Mouse (Mus musculus): ENCODE measurements at regions not wholly inside any gene's neighbourhood (a gene's known extent, or its start where the extent isn't known, plus 50 kb on each side); places are given as distances from the start of the nearest gene placed in this dataset.

DNA sequence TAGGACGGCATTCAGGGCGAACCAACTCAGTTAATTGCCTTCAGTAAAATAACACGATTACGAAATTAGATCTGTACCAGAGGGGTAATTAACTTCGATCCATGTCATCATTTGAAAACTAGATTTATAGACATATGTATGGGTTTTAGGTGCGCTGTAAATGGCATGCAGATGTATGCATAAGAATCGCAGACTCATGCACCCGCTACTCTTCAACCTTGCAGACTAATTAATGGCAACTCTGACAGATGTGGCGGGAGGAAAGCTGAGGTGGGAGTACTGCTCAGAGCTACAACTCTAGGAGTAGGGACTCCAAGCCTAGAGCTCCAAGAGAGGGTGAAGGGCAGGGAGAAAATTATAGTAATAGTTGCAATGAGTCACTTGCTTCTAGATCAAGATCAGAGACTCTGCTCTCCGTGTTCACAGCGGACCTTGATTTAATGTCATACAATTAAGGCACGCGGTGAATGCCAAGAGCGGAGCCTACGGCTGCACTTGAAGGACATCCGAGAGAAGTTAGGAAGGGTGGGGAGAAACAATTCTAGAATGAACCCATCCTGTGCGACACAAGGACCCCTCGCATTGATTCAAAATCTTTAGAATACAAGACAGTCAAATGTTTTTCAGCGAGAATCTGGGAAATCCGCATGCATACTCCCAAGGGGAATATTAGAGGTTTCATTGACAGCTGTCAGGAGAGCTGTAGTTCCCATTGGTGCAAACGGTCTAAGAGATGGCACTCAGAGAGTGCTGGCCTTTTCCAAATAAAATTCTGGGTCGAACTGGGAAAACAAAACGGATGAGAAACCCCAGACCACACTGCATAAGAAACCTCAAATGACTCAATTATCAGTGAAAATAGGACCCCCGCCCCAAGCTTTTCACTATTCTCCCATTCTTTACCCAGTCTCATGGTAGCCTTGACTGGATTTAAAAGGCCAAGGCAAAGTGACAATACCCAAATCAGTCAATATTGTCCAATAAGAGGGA lies 152.6 kb upstream of the Cypt12 start:
- DNase-seq (ENCODE audit: low read depth): no peak

DNA sequence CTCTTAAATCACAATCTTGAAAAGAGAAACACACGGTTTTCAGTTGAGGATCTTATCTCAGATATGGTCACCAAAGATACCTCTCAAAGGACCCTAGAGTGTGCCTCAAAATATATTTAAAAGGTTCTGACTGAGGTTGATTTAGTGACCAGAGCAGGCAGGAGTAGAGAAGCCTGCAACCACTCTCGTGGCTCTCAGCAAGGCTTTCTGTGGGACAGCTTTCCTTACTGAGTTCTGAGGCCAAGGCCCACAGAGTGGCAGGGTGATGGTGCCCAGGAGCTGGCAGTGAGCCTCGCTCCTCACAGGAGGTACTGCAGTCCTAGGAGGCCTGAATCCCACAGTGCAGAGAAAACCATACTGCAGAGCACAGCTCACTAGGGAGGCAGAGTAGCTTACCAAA lies 151.4 kb upstream of the Cypt12 start:
- DNase-seq (ENCODE audit: low read depth): no peak

- peak; percentile 49 for DNase-seq (ENCODE audit: low read depth)
Measured at GRCm38 (mm10) chr3:17798399-17798798, 149.8 kb upstream of the Cypt12 start.

- DNase-seq (ENCODE audit: low read depth): no peak
Measured at GRCm38 (mm10) chr3:17799120-17799519, 149.1 kb upstream of the Cypt12 start.

GRCm38 (mm10) chr3:17800810-17801209 lies 147.4 kb upstream of the Cypt12 start:
- no peak for DNase-seq (ENCODE audit: low read depth)

GRCm38 (mm10) chr3:17801479-17801878 lies 146.7 kb upstream of the Cypt12 start:
- no peak for DNase-seq (ENCODE audit: low read depth)

DNA sequence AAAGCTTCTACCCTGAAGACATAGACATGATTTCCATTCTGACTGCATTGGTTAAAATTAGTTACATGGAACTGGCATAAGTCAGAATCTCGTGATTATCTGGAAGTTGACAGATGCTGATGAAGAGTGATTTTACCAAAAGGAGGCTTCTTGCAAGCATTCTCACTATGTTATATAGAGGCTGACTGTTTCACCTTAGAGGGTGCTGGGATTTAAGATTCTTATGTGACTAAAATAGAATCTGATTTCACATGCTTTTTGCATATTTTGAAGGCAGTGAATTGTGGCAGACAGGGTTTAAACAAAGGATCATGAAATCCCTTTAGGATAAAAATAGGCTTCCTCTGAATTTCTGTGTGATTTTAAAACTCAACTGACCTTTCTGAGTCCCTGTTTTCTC lies 143.0 kb upstream of the Cypt12 start:
- DNase-seq (ENCODE audit: low read depth): no peak

GRCm38 (mm10) chr3:17811290-17811689 lies 136.9 kb upstream of the Cypt12 start:
- DNase-seq (ENCODE audit: low read depth): no peak

- no peak for DNase-seq (ENCODE audit: low read depth)
Measured at GRCm38 (mm10) chr3:17824201-17824600, 124.0 kb upstream of the Cypt12 start.

GRCm38 (mm10) chr3:17824662-17825061 lies 123.5 kb upstream of the Cypt12 start:
- DNase-seq (ENCODE audit: low read depth): peak; percentile 46

GRCm38 (mm10) chr3:17825254-17825890 lies 122.8 kb upstream of the Cypt12 start:
- DNase-seq (ENCODE audit: low read depth): no peak

GRCm38 (mm10) chr3:17834706-17835105 lies 113.5 kb upstream of the Cypt12 start:
- peak; percentile 54 for DNase-seq (ENCODE audit: low read depth)

- DNase-seq (ENCODE audit: low read depth): no peak
Measured at GRCm38 (mm10) chr3:17847609-17848008, 100.6 kb upstream of the Cypt12 start.

DNA sequence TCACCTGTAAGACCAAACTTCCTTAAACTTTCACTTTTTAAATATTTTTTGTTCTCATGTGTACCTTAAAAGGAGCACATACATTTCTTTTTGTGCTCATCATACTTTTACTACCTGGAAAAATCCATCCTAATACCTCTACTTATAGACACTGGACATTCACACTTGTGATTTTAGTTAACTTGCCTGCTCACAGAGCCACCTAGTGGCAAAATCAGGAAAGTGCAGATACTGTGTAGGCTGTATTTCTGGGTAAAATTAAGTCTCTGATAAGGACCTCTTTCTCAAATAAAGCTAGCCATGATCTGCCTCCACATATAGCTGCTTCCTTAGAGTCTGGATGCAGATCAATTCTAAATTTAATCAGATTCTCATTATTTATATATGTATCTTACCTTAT lies 100.0 kb upstream of the Cypt12 start:
- peak; percentile 49 for DNase-seq (ENCODE audit: low read depth)

- DNase-seq (ENCODE audit: low read depth): no peak
Measured at GRCm38 (mm10) chr3:17862367-17862766, 85.8 kb upstream of the Cypt12 start.

- no peak for DNase-seq (ENCODE audit: low read depth)
Measured at GRCm38 (mm10) chr3:17865112-17865511, 83.1 kb upstream of the Cypt12 start.

GRCm38 (mm10) chr3:17870895-17871482 lies 77.2 kb upstream of the Cypt12 start:
- peak; percentile 15 for DNase-seq (ENCODE audit: low read depth)

- no peak for DNase-seq (ENCODE audit: low read depth)
Measured at GRCm38 (mm10) chr3:17895869-17896268, 52.3 kb upstream of the Cypt12 start.

GRCm38 (mm10) chr3:17896756-17897155 lies 51.5 kb upstream of the Cypt12 start:
- no peak for DNase-seq (ENCODE audit: low read depth)
